Mouse (Mus musculus) right cerebral cortex, postnatal 14 days (tissue): ENCODE data around the gene Tmem97.
A peak's percentile ranks its signal among the peaks of the same experiment; 100 is the strongest.
"Not testable (repeated sequence)": the region's sequence is repeated elsewhere in the genome, so short reads cannot be mapped to it uniquely, and the experiment has no call there.

Source experiments
- DNase-seq: peaks from one replicate; pipeline ENCODE4 v3.0.0; 2022

The Tmem97 gene

DNA sequence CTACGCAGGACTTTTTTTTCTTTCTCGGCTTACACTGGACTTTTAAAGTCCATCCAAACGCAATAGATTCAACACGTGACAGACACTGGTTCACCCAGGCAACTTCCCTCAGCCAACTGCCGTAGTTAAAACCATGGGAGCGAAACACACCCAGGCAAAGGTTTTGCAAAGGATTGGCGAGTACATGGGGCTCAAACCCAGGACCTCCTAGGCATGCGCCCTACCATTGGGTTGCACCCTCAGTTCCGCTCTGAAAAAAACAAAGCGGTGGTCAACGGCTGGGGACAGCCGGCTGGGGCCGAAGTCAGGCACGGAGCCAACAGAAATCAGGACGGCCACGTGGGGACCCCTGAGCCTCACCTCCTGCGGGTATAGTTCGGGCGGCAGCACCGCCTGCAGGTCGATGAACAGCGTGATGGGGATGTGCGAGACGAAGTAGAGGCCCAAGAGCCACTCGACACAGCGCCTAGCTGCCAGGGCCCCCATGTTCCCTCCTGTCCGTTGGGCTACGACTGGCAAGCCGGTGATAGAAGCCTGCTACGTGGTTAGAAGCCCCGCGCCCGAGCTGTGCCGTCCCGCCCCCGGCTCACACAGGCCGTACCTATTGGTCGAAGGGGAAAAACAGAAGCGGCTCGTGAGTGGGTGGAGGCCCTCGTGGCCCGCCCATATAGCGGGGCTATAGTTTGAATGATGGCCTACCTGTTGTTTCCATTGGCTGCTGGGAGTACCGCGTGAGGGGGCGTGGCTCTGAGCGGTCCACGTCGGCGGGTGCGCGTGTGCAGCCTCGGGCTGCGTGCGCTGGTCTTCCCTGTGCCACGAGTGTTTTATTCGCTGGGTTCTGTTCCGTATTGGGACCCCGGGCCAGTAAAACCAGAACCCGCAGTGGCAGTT, at the start of gene Tmem97:
Tmem97 (minus strand) TSS at position 610 of the 891 bp plus-strand sequence.
- peak; percentile 95 for DNase-seq

DNA sequence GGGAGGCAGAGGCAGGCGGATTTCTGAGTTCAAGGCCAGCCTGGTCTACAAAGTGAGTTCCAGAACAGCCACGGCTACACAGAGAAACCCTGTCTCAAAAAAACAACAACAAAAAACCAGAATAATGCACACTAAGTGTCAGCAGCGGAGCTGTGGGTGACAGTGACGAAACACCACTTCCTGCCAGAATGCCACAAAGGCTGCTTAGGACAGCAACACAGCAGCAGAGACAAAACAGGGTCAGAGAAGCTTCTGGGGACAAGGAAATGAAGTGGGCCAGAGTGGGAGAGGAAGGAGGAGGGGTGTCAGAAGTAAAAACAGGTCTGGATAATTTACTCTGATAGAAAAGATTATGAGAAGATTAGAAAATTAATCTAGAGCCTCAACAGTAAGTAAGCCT, 49.5 kb upstream of the Tmem97 start:
- no peak for DNase-seq

GRCm38 (mm10) chr11:78598763-78599415, 48.3 kb upstream of the Tmem97 start:
- no peak for DNase-seq

DNA sequence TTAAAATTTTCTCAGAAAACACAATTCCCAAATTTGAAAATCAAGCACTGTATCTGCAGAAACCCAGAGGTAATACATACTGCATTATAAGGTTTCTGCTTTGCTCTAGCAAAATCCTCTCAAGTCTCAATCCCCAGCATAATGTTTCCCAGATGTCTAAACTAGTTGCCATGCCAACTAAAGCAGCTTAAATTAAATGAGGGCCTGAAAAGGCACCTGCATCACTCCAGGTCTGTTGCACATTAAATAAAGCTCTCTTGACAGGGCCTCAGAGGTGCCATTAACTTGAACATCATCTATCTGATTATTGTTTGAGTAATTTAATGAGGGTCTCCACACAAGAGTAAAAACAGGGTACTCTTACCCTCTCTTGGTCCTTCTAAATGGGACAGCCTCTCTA, 46.2 kb upstream of the Tmem97 start:
- no peak for DNase-seq

DNA sequence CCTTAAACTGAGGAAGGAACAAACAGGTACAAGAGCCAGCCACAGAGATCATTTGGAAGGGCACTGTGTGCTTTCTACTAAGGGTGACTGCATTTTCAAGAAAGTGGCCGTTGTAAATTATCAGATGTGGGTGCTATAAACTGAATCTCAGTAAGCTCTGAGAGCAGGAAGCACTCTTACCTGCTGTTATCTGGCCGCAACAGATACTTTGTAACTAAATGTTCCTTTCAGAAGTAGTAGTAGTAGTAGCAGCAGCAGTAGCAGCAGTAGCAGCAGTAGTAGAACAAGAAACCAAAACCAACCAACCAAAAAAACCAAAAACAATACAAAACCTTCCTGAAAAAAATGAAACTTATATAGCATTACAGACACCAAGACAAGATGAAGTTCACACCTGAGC, 45.2 kb upstream of the Tmem97 start:
- no peak for DNase-seq

DNA sequence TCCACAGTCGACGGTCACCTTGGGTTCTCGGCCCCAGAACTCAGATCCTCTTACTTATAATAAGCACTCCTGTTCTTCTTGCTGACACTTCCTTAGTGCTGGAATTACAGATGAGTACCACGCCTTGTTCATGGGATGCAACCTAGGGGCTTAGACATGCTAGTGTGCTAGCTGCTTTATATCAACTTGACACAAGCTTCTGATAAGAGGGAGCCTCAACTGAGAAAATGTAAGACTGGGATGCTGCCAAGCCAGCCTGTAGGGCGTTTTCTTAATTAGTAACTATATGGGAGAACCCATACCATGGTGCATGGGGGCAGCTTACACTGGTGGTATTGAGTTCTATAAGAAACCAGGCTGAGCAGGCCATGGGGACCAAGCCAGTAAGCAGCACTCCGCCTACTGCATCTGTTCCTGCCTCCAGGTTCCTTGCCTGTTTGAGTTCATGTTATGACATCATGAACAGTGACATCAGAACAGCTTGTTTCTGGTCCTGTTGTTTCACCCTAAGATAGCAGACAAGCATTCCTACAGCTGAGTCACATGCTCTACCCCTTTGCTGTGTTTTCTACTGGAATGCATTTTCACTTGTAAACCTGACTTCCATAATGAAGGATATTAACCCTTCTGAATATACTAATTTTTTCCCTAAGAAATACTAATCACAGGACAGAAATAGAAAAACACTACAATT, 43.8 kb upstream of the Tmem97 start:
- DNase-seq: no peak

GRCm38 (mm10) chr11:78587677-78588076, 37.1 kb upstream of the Tmem97 start:
- not testable (repeated sequence) for DNase-seq

DNA sequence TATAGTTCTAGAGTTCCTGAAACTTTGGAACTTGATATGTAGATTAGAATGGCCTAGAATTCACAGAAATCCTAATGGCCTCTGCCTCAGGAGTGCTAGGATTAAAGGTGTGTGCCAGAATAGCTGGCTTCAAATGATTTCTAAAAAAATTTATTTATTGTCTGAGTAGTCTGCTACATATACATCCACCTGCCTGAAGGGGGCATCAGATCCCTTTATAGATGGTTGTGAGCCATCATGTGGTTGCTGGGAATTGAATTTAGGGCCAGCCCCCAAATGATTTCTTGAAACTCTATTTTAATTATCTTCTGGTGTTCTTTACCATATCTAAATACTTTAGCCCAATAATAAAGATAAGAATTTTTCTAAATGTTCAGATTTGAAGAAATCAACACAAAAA, 35.5 kb upstream of the Tmem97 start:
- no peak for DNase-seq

DNA sequence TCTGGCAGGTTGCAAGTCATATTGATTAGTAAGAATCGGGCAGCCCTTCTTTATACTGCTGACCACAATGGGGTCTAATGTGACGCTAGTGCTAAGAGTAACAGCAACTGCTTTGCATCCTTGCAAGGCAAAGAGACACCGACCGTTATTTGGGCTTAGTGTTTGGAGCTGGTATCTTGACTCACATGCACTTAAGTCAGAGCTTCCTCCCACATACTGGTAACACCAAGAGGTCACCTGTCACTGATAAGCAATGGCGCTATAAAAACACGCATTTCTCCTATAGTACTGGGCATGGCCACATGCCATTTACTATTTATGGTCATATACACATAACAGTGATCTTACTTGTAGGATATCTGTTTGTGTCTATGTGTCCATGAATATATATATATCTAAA, 32.3 kb upstream of the Tmem97 start:
- no peak for DNase-seq

GRCm38 (mm10) chr11:78574975-78575374, 24.4 kb upstream of the Tmem97 start:
- DNase-seq: no peak

GRCm38 (mm10) chr11:78574536-78574935, 24.0 kb upstream of the Tmem97 start:
- no peak for DNase-seq

DNA sequence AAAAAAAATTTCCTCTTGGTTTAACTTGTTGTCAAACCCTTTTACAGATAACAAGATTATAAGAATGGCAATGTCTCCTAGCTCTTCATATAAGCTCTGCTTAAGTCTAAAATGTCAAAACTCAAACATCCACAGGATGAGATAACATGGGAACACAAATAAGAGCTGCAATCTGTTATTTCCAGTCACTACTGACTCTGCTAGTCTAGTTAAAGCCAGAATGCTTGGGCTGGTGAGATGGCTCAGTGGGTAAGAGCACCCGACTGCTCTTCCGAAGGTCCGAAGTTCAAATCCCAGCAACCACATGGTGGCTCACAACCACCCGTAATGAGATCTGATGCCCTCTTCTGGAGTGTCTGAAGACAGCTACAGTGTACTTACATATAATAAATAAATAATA, 23.5 kb upstream of the Tmem97 start:
- not testable (repeated sequence) for DNase-seq

GRCm38 (mm10) chr11:78571854-78572253, 21.3 kb upstream of the Tmem97 start:
- no peak for DNase-seq

DNA sequence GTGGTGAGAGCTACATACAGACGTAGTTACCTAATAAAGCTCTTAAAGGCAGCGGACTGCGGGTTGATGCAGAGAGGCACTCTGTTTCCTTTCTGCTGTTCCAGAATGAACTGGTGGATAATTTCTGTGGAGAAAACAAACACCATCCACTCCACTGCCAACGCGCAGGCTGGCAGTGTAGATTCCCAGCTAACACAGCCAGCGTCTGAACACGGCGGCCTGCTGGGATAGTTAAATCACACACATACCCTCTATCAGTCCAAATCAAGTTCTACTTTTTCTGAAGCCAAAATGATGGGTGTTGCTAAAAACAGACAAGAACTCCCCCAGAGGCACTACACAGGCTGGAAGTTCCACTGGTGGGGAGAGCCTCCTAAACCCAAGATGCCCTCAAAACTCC, 20.9 kb upstream of the Tmem97 start:
- peak; percentile 19 for DNase-seq

GRCm38 (mm10) chr11:78569806-78570205, 19.2 kb upstream of the Tmem97 start:
- no peak for DNase-seq

- DNase-seq: no peak
These were observed 18.2 kb upstream of the Tmem97 start for GRCm38 (mm10) chr11:78568827-78569226.

- no peak for DNase-seq
These were observed 17.0 kb upstream of the Tmem97 start for GRCm38 (mm10) chr11:78567614-78568013.

- no peak for DNase-seq
These were observed 16.2 kb upstream of the Tmem97 start for GRCm38 (mm10) chr11:78566775-78567174.

- DNase-seq: peak; percentile 72
These were observed 9.9 kb upstream of the Tmem97 start for GRCm38 (mm10) chr11:78560447-78560846.

DNA sequence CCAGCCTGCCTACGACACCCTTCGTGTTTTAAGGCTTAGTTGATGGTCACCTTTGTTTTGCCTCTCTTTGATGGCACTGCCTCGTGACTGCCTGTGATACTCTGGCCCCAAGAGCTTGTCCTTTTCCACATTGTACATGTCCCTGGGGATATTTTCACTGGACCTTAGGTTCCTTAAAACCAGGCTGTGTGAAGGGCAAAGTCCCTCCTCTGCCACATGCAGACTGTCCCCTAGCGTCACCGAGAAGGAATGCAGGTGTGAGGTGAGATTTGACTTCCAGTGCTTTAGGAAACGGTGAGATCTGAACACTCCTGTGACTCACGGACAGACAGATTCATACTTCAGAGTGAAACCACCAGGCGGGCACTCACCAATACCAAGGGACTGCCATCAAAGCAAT, 6.7 kb upstream of the Tmem97 start:
- DNase-seq: no peak

- DNase-seq: no peak
These were observed 5.5 kb upstream of the Tmem97 start for GRCm38 (mm10) chr11:78556070-78556469.

GRCm38 (mm10) chr11:78555623-78556022, 5.0 kb upstream of the Tmem97 start:
- no peak for DNase-seq

DNA sequence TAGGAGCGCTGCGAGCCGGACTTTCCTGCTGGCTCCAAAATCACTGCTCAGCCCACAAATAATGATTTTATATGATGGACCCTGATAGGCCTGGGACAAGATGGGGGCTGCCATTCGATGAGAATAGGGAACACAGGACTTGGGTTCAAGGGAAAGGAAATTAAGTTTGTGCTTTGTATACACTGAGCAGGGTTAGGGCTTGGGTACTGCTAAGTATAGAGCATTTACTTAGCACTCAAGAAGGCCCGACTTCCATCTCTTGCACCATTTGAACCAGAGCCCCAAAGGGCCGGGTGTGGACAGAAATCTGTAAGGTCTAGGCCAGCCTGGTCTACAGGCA, 452 bp upstream of the Tmem97 start:
- DNase-seq: no peak

GRCm38 (mm10) chr11:78549491-78549987, 1.0 kb downstream of the Tmem97 start:
- no peak for DNase-seq
